Mouse (Mus musculus): ENCODE data around the gene Taf8. TPM values are rescaled to one million over a fixed set of nuclear protein-coding genes. Genes with fewer than 3 reads are reported as not detected.
A peak's percentile ranks its signal among the peaks of the same experiment; 100 is the strongest.

Gene Taf8
- polyA plus RNA-seq, 1 experiment from 2014 or later, result 19.5 TPM

GRCm38 (mm10) chr17:47454675-47455074 lies 47.4 kb downstream of the Taf8 start:
- H3K36me3 ChIP-seq (ENCODE audit: control insufficient read depth, insufficient read depth, low read length), result no peaks in the 10 kb centered on the region
- H3K9me3 ChIP-seq (ENCODE audit: control insufficient read depth, low read length), result no peaks in the 10 kb centered on the region
- DNase-seq (ENCODE audit: low spot score) (no peak), ATAC-seq (ENCODE audit: low read depth) (no peak)
- H3K9ac ChIP-seq (ENCODE audit: low read depth, low read length), result no peak overlapping the region
- peaks cover 20% of the 10 kb centered on the region for H3K4me1 ChIP-seq (ENCODE audit: control insufficient read depth, insufficient read depth, low read length)
- H3K4me3 ChIP-seq (ENCODE audit: low read depth, low read length), result no peak overlapping the region
- no peaks in the 10 kb centered on the region for H3K27me3 ChIP-seq (replicated peaks; ENCODE audit: control insufficient read depth, insufficient read depth, low read length)
- 55% methylated on average over 8 of the region's 8 CpGs for WGBS
- no peak overlapping the region for H3K4me2 ChIP-seq (ENCODE audit: low read depth, low read length)
- no peak overlapping the region for H3K27ac ChIP-seq (replicated peaks; ENCODE audit: low read depth, low read length)

- peaks cover 31% of the 10 kb centered on the region for H3K4me1 ChIP-seq (ENCODE audit: control insufficient read depth, insufficient read depth, low read length)
- no peaks in the 10 kb centered on the region for H3K9me3 ChIP-seq (ENCODE audit: control insufficient read depth, low read length)
- no peaks in the 10 kb centered on the region for H3K27me3 ChIP-seq (replicated peaks; ENCODE audit: control insufficient read depth, insufficient read depth, low read length)
- WGBS, result 40% methylated on average over 7 of the region's 7 CpGs
- no peak overlapping the region for H3K27ac ChIP-seq (replicated peaks; ENCODE audit: low read depth, low read length)
- H3K9ac ChIP-seq (ENCODE audit: low read depth, low read length), result no peak overlapping the region
- no peak for DNase-seq (ENCODE audit: low spot score)
- ATAC-seq (ENCODE audit: low read depth), result no peak
- no peak overlapping the region for H3K4me2 ChIP-seq (ENCODE audit: low read depth, low read length)
- H3K36me3 ChIP-seq (ENCODE audit: control insufficient read depth, insufficient read depth, low read length), result no peaks in the 10 kb centered on the region
- H3K4me3 ChIP-seq (ENCODE audit: low read depth, low read length), result no peak overlapping the region
These were observed 49.2 kb downstream of the Taf8 start for GRCm38 (mm10) chr17:47452886-47453285.

GRCm38 (mm10) chr17:47450880-47451565 lies 51.1 kb downstream of the Taf8 start:
- no peak overlapping the region for H3K4me3 ChIP-seq (ENCODE audit: low read depth, low read length)
- H3K9ac ChIP-seq (ENCODE audit: low read depth, low read length), result no peak overlapping the region
- no peak overlapping the region for H3K27ac ChIP-seq (replicated peaks; ENCODE audit: low read depth, low read length)
- H3K27me3 ChIP-seq (replicated peaks; ENCODE audit: control insufficient read depth, insufficient read depth, low read length), result no peaks in the 10 kb centered on the region
- H3K4me2 ChIP-seq (ENCODE audit: low read depth, low read length), result no peak overlapping the region
- 55% methylated on average over 12 of the region's 12 CpGs for WGBS
- H3K9me3 ChIP-seq (ENCODE audit: control insufficient read depth, low read length), result no peaks in the 10 kb centered on the region
- ATAC-seq (ENCODE audit: low read depth), result no peak
- no peak for DNase-seq (ENCODE audit: low spot score)
- no peaks in the 10 kb centered on the region for H3K36me3 ChIP-seq (ENCODE audit: control insufficient read depth, insufficient read depth, low read length)
- peaks cover 31% of the 10 kb centered on the region for H3K4me1 ChIP-seq (ENCODE audit: control insufficient read depth, insufficient read depth, low read length)

- WGBS, result 31% methylated on average over 7 of the region's 7 CpGs
- Histone ChIP-seq H3K4me2 (ENCODE audit: low read depth, low read length) (no peak overlapping the region), H3K9me3 (ENCODE audit: control insufficient read depth, low read length) (no peaks in the 10 kb centered on the region), H3K36me3 (ENCODE audit: control insufficient read depth, insufficient read depth, low read length) (no peaks in the 10 kb centered on the region), H3K27ac (replicated peaks; ENCODE audit: low read depth, low read length) (no peak overlapping the region), H3K27me3 (replicated peaks; ENCODE audit: control insufficient read depth, insufficient read depth, low read length) (no peaks in the 10 kb centered on the region), H3K4me3 (ENCODE audit: low read depth, low read length) (no peak overlapping the region), H3K9ac (ENCODE audit: low read depth, low read length) (no peak overlapping the region), H3K4me1 (ENCODE audit: control insufficient read depth, insufficient read depth, low read length) (peaks cover 31% of the 10 kb centered on the region)
- ATAC-seq (ENCODE audit: low read depth) (peak; percentile 60), DNase-seq (ENCODE audit: low spot score) (peak; percentile 63)
These were observed 51.9 kb downstream of the Taf8 start for GRCm38 (mm10) chr17:47450239-47450638.

- H3K4me3 ChIP-seq (ENCODE audit: low read depth, low read length), result no peak overlapping the region
- H3K9me3 ChIP-seq (ENCODE audit: control insufficient read depth, low read length), result no peaks in the 10 kb centered on the region
- WGBS, result 59% methylated on average over 5 of the region's 5 CpGs
- no peaks in the 10 kb centered on the region for H3K36me3 ChIP-seq (ENCODE audit: control insufficient read depth, insufficient read depth, low read length)
- H3K9ac ChIP-seq (ENCODE audit: low read depth, low read length), result no peak overlapping the region
- H3K27me3 ChIP-seq (replicated peaks; ENCODE audit: control insufficient read depth, insufficient read depth, low read length), result no peaks in the 10 kb centered on the region
- DNase-seq (ENCODE audit: low spot score), result no peak
- H3K27ac ChIP-seq (replicated peaks; ENCODE audit: low read depth, low read length), result no peak overlapping the region
- H3K4me2 ChIP-seq (ENCODE audit: low read depth, low read length), result no peak overlapping the region
- H3K4me1 ChIP-seq (ENCODE audit: control insufficient read depth, insufficient read depth, low read length), result peaks cover 28% of the 10 kb centered on the region
- no peak for ATAC-seq (ENCODE audit: low read depth)
These were observed 52.7 kb downstream of the Taf8 start for GRCm38 (mm10) chr17:47449432-47449831.

GRCm38 (mm10) chr17:47448523-47449372 lies 53.3 kb downstream of the Taf8 start:
- peaks cover 28% of the 10 kb centered on the region for H3K4me1 ChIP-seq (ENCODE audit: control insufficient read depth, insufficient read depth, low read length)
- no peak overlapping the region for H3K9ac ChIP-seq (ENCODE audit: low read depth, low read length)
- H3K36me3 ChIP-seq (ENCODE audit: control insufficient read depth, insufficient read depth, low read length), result no peaks in the 10 kb centered on the region
- H3K27me3 ChIP-seq (replicated peaks; ENCODE audit: control insufficient read depth, insufficient read depth, low read length), result no peaks in the 10 kb centered on the region
- H3K4me3 ChIP-seq (ENCODE audit: low read depth, low read length), result no peak overlapping the region
- no peaks in the 10 kb centered on the region for H3K9me3 ChIP-seq (ENCODE audit: control insufficient read depth, low read length)
- ATAC-seq (ENCODE audit: low read depth) (no peak), DNase-seq (ENCODE audit: low spot score) (no peak)
- no peak overlapping the region for H3K27ac ChIP-seq (replicated peaks; ENCODE audit: low read depth, low read length)
- no peak overlapping the region for H3K4me2 ChIP-seq (ENCODE audit: low read depth, low read length)
- WGBS, result 35% methylated on average over 8 of the region's 8 CpGs

GRCm38 (mm10) chr17:47446561-47446960 lies 55.5 kb downstream of the Taf8 start:
- H3K27me3 ChIP-seq (replicated peaks; ENCODE audit: control insufficient read depth, insufficient read depth, low read length), result no peaks in the 10 kb centered on the region
- H3K27ac ChIP-seq (replicated peaks; ENCODE audit: low read depth, low read length), result no peak overlapping the region
- H3K9ac ChIP-seq (ENCODE audit: low read depth, low read length), result no peak overlapping the region
- H3K4me3 ChIP-seq (ENCODE audit: low read depth, low read length), result no peak overlapping the region
- DNase-seq (ENCODE audit: low spot score), result no peak
- ATAC-seq (ENCODE audit: low read depth), result no peak
- no peaks in the 10 kb centered on the region for H3K36me3 ChIP-seq (ENCODE audit: control insufficient read depth, insufficient read depth, low read length)
- H3K4me2 ChIP-seq (ENCODE audit: low read depth, low read length), result no peak overlapping the region
- 90% methylated on average over 11 of the region's 11 CpGs for WGBS
- peaks cover 23% of the 10 kb centered on the region for H3K4me1 ChIP-seq (ENCODE audit: control insufficient read depth, insufficient read depth, low read length)
- H3K9me3 ChIP-seq (ENCODE audit: control insufficient read depth, low read length), result no peaks in the 10 kb centered on the region

GRCm38 (mm10) chr17:47446025-47446424 lies 56.1 kb downstream of the Taf8 start:
- Histone ChIP-seq H3K36me3 (ENCODE audit: control insufficient read depth, insufficient read depth, low read length) (no peaks in the 10 kb centered on the region), H3K4me2 (ENCODE audit: low read depth, low read length) (no peak overlapping the region), H3K27ac (replicated peaks; ENCODE audit: low read depth, low read length) (no peak overlapping the region), H3K4me3 (ENCODE audit: low read depth, low read length) (no peak overlapping the region), H3K9ac (ENCODE audit: low read depth, low read length) (no peak overlapping the region), H3K9me3 (ENCODE audit: control insufficient read depth, low read length) (no peaks in the 10 kb centered on the region), H3K4me1 (ENCODE audit: control insufficient read depth, insufficient read depth, low read length) (peaks cover 19% of the 10 kb centered on the region), H3K27me3 (replicated peaks; ENCODE audit: control insufficient read depth, insufficient read depth, low read length) (no peaks in the 10 kb centered on the region)
- WGBS, result 79% methylated on average over 6 of the region's 9 CpGs
- ATAC-seq (ENCODE audit: low read depth), result no peak
- no peak for DNase-seq (ENCODE audit: low spot score)

Data from embryonic facial prominence, embryonic 14.5 days (tissue).